Mouse (Mus musculus) stomach, postnatal 0 days (tissue): Measurements from ENCODE around the gene Rhobtb1. TPM values are rescaled to one million over a fixed set of nuclear protein-coding genes. Genes with fewer than 3 reads are reported as not detected.

ENCODE experiments used
- ATAC-seq: fragments of 200-750 bp; cut with Nextera tagmentation; 2 replicates; pipeline ENCODE4 v1.8.0; 2017; ENCODE audit not compliant: low FRiP score, low TSS enrichment
- DNase-seq: peaks from one replicate; pipeline ENCODE4 v3.0.0-alpha.2; 2016; ENCODE audit warnings: low spot score
- H3K27ac ChIP-seq: fragments of 300-500 bp; sonication (generic); replicated peaks from 2 replicates; pipeline ENCODE4 v1.5.1; 2014; ENCODE audit warnings: mild to moderate bottlenecking, control low read depth
- H3K27me3 ChIP-seq: fragments of 300-500 bp; sonication (generic); 2 replicates; pipeline ENCODE4 v1.6.1; 2014; ENCODE audit warnings: low read length; ENCODE audit not compliant: control insufficient read depth, insufficient read depth
- H3K36me3 ChIP-seq: fragments of 300-500 bp; sonication (generic); 2 replicates; pipeline ENCODE4 v1.6.1; 2014; ENCODE audit warnings: low read length, mixed read lengths; ENCODE audit not compliant: control insufficient read depth, insufficient read depth
- H3K4me1 ChIP-seq: fragments of 300-500 bp; sonication (generic); replicated peaks from 2 replicates; pipeline ENCODE4 v1.6.1; 2014; ENCODE audit warnings: antibody characterized with exemption; ENCODE audit not compliant: control insufficient read depth, insufficient read depth
- H3K4me2 ChIP-seq: fragments of 300-500 bp; sonication (generic); replicated peaks from 2 replicates; pipeline ENCODE4 v1.6.1; 2014; ENCODE audit warnings: low read depth, mild to moderate bottlenecking, control low read depth, moderate library complexity
- H3K4me3 ChIP-seq: fragments of 300-500 bp; sonication (generic); 2 replicates; pipeline ENCODE4 v1.5.1; 2014; ENCODE audit warnings: low read depth, low read length, control low read depth
- H3K9ac ChIP-seq: fragments of 300-500 bp; sonication (generic); 2 replicates; pipeline ENCODE4 v1.6.1; 2014; ENCODE audit warnings: mild to moderate bottlenecking, low read length, control low read depth, mixed read lengths
- H3K9me3 ChIP-seq: fragments of 300-500 bp; sonication (generic); 2 replicates; pipeline ENCODE4 v1.6.1; 2016; ENCODE audit warnings: low read length; ENCODE audit not compliant: control insufficient read depth
- CTCF ChIP-seq: IDR thresholded peaks from 2 replicates; pipeline ENCODE4 v1.5.1; 2016; ENCODE audit warnings: antibody characterized with exemption, low read depth, mild to moderate bottlenecking, moderate library complexity
- EP300 ChIP-seq: optimal IDR thresholded peaks from 2 replicates; pipeline ENCODE3; 2016; ENCODE audit warnings: antibody characterized with exemption
- WGBS: fragments of 180-500 bp; shearing (Covaris S2); extraction: QIAGEN DNeasy Blood & Tissue Kit; methylation state at CpG from one replicate; pipeline ENCODE4 v1.1.7; 2014; 5-methylcytosine and 5-hydroxymethylcytosine counted together
- polyA plus RNA-seq: library from polyadenylated mRNA; unstranded; fragments of >200 nt; fragmentation: Nextera tagmentation; extraction: Ambion mirVana; gene quantifications from 2 replicates; pipeline ENCODE4 v1.2.1, GENCODE M21; 2015

The Rhobtb1 gene
- polyA plus RNA-seq, 1 experiment from 2014 or later, result 34.4 TPM

- no peaks in the 10 kb centered on the region for H3K4me1 ChIP-seq
- no peaks in the 10 kb centered on the region for H3K9me3 ChIP-seq
- H3K27ac ChIP-seq, result no peak overlapping the region
- no peak for ATAC-seq
- 94% methylated on average over 5 of the region's 5 CpGs for WGBS
- TF ChIP-seq EP300 (no peak), CTCF (no peak)
- H3K36me3 ChIP-seq, result no peaks in the 10 kb centered on the region
- H3K9ac ChIP-seq, result no peak overlapping the region
- DNase-seq, result no peak
- no peak overlapping the region for H3K4me2 ChIP-seq
- no peaks in the 10 kb centered on the region for H3K27me3 ChIP-seq
- no peak overlapping the region for H3K4me3 ChIP-seq
Observed at GRCm38 (mm10) chr10:69225471-69225870, 74.2 kb downstream of the Rhobtb1 start.

DNA sequence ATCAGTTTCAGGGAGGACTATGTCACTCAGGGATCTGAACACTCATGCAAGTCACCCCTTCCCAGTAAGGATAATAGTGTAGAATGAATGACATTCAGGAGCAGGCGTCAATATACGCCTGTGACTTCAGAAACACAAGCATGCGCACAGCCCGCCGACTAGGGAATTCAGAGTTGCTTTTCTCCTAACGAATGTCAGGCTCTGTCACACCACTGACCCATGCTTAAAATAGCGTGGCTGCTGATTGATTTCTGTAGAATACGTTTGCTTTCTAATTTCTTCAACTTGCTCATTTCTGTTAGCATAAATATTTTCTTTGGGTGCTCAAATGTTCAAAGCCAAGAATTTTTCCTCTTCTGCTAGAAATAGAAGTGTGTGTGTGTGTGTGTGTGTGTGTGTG is 74.7 kb downstream of the Rhobtb1 start:
- WGBS, result 64% methylated on average over 8 of the region's 8 CpGs
- H3K4me3 ChIP-seq, result no peak overlapping the region
- no peak for DNase-seq
- no peak for ATAC-seq
- H3K27ac ChIP-seq, result no peak overlapping the region
- H3K4me2 ChIP-seq, result no peak overlapping the region
- no peak for TF ChIP-seq CTCF
- TF ChIP-seq EP300, result no peak
- H3K27me3 ChIP-seq, result no peaks in the 10 kb centered on the region
- H3K36me3 ChIP-seq, result no peaks in the 10 kb centered on the region
- no peak overlapping the region for H3K9ac ChIP-seq
- no peaks in the 10 kb centered on the region for H3K9me3 ChIP-seq
- H3K4me1 ChIP-seq, result no peaks in the 10 kb centered on the region

DNA sequence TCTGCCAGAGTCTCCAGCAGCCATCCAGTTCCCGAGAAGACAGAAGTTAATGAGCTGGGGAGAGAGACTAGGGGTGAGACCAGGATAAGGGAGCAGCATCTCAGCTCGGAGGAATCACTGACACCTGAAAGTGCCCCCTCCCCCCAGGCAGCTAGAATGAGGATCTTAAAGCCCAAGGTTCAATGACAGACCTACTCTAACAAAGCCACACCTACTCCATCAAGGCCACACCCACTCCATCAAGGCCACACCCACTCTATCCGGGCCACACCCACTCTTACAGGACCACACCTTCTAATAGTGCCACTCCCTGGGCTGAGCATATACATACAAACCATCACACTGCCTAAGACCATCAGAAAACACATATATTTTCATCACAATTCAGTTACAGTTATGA is 86.0 kb downstream of the Rhobtb1 start:
- Histone ChIP-seq H3K4me3 (no peak overlapping the region), H3K36me3 (no peaks in the 10 kb centered on the region), H3K4me2 (no peak overlapping the region), H3K4me1 (no peaks in the 10 kb centered on the region), H3K9me3 (no peaks in the 10 kb centered on the region), H3K9ac (no peak overlapping the region), H3K27ac (no peak overlapping the region), H3K27me3 (no peaks in the 10 kb centered on the region)
- DNase-seq, result no peak
- peak; percentile 64 for ATAC-seq
- 73% methylated on average over 3 of the region's 3 CpGs for WGBS
- TF ChIP-seq EP300 (no peak), CTCF (no peak)

- H3K4me1 ChIP-seq, result no peaks in the 10 kb centered on the region
- no peaks in the 10 kb centered on the region for H3K9me3 ChIP-seq
- no peak overlapping the region for H3K4me2 ChIP-seq
- H3K27me3 ChIP-seq, result no peaks in the 10 kb centered on the region
- no peaks in the 10 kb centered on the region for H3K36me3 ChIP-seq
- no peak overlapping the region for H3K9ac ChIP-seq
- no peak overlapping the region for H3K27ac ChIP-seq
- WGBS, result 92% methylated on average over 9 of the region's 9 CpGs
- H3K4me3 ChIP-seq, result no peak overlapping the region
- ATAC-seq (no peak), DNase-seq (no peak)
- TF ChIP-seq EP300 (no peak), CTCF (no peak)
Observed at GRCm38 (mm10) chr10:69237781-69238180, 86.5 kb downstream of the Rhobtb1 start.

DNA sequence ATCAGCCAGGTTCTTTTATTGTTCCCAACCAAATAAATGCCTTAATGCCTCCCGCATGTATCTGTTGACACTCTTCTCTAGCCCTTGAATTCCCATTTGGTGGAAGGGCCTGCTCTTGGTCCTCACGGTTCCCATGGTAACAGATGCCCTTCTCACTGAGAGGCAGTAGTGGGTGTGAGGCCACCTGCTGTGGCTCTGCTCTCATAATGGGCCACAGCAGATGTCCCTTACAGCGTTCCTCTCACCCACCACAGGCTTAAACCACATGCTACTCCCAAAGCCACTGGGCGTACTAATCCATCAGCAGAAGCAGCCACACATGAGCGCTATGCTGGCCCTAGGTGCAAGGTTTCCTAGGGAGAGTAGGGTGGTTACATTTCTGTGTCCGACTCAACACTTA is 87.1 kb downstream of the Rhobtb1 start:
- no peaks in the 10 kb centered on the region for H3K9me3 ChIP-seq
- H3K4me3 ChIP-seq, result no peak overlapping the region
- no peaks in the 10 kb centered on the region for H3K36me3 ChIP-seq
- TF ChIP-seq CTCF (no peak), EP300 (no peak)
- no peak overlapping the region for H3K9ac ChIP-seq
- no peaks in the 10 kb centered on the region for H3K4me1 ChIP-seq
- DNase-seq, result no peak
- WGBS, result 62% methylated on average over 6 of the region's 6 CpGs
- no peak for ATAC-seq
- no peak overlapping the region for H3K4me2 ChIP-seq
- no peak overlapping the region for H3K27ac ChIP-seq
- no peaks in the 10 kb centered on the region for H3K27me3 ChIP-seq

DNA sequence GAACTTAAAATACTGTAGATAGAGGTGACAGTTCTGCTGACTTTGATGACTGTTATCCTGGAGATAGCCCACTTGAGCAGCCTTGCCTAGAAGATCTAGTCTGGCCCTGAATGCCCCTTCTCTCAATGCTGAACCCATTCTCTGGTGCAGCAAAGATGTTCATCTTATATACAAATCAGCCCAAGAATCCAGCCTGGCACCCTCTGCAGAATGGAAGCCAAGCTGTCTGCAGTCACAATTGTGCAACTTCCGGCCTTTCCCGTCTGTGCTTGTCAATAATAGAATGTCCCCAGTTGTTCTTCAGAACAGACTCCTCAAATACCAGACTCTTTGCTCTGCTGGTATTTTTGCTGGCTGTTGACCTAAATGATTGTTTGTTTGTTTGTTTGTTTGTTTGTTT is 89.3 kb downstream of the Rhobtb1 start:
- H3K27me3 ChIP-seq, result no peaks in the 10 kb centered on the region
- DNase-seq, result no peak
- 72% methylated on average over 2 of the region's 2 CpGs for WGBS

More for the DNA sequence above, 89.3 kb downstream of the Rhobtb1 start:
- Histone ChIP-seq H3K27ac (no peak overlapping the region), H3K9me3 (no peaks in the 10 kb centered on the region), H3K36me3 (no peaks in the 10 kb centered on the region), H3K4me2 (no peak overlapping the region), H3K4me3 (no peak overlapping the region), H3K9ac (no peak overlapping the region), H3K4me1 (no peaks in the 10 kb centered on the region)
- TF ChIP-seq EP300 (no peak), CTCF (no peak)
- no peak for ATAC-seq
